Mouse (Mus musculus) ovary, adult 18-20 months (tissue): ENCODE measurements around the gene Hist1h4h.

Experiments used
- DNase-seq: peaks from one replicate; pipeline ENCODE4 v3.0.0; 2022; ENCODE audit warnings: low spot score, mixed read lengths

Gene Hist1h4h

DNA sequence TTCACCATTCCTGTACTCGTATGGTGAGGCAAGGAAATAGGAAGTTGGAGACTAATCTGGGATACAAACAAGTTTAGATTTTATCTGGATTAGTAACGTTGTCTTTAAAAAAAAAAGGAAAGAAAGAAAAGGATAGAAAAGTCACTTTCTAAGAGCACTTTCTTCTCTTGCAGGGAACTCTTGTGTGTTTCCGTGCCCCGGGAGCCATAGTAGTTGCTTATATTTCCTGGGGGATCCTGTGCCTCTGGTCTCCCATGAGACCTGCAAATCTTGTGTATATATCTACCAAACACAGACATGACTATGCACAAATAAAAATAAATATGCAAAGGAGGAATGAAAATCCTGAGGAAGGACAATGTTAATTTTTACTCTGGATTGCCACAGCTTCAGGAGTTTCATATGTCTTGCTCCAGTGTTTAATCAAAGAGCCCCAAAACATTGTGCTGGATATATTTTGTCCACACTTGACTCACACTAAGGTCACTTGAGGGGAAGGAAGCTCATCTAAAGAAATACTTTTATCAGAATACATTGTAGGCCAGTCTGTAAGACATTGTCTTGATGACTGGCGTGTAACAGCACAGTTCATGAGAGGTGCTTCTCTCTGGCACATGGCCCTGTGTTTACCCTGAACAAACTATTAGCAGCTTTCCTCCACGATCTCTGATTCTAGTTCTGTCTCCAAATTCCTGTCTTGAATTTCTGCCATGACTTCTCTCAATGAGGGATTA lies 46.2 kb downstream of the Hist1h4h start:
- DNase-seq = no peak

DNA sequence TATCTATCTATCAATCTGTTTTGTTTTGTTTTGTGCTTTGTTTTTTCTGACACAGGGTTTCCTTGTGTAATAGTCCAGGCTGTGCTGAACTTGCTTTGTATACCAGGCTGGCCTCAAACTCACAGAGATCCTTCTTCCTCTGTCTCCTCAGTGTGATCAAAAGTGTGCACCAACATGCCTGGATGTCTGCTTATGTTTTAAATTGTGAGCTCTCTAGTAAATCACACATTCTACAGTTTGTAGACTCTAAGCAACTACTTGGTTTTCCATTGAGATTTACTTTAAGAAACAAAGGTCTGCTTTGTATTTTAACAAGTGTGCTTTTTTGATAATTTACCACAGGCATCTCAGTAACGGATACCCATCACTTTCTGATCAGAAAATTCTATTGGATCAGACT lies 47.0 kb downstream of the Hist1h4h start:
- no peak for DNase-seq
